ENCODE assay signal across 13 mouse cellular contexts in the genomic region with DNA sequence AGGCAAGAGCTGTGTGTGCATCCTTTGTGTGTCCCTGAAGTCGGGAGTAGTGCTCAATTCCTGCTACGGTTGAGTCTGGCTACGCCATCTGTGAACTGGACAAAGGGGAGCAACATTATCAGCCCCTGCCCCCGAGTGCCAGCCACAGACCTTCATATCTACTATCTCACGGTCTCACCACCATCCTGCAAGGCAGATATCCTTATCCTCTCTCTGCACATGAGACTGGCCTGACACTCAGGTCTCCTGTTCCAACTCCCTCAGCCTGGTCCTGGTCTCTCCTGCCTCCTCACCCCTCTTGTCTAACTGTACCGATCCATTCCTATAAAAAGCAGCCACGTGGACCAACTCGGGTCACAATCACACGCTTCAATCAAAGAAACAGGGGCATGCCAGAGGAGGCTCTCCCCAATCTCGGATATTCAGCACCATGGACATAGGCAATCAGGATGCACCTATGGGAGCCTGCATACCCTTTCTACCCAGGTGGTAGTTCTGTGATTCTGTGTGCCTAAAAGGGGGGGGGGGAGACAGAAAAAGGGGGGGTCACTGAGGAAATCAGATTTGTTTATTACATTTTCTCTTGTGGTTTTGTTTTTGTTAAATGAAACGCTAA.
A peak's percentile ranks its signal among the peaks of the same experiment; 100 is the strongest.
DNase-seq lines count a peak whose midpoint lies in the region; ATAC-seq and TF ChIP-seq lines count a peak whose summit lies in the region.
"Had no signal": no experiment of that assay in that cellular context is flagged by ENCODE, and none has a peak within 500 bp of the region (broad histone marks: within the 10 kb centered on the region; RNA-seq: fewer than 3 reads in every experiment).

No protein-coding gene starts in this region.

- peaks cover 21% of the 10 kb centered on the region for H3K27me3 ChIP-seq in midbrain, embryonic 13.5 days
- peaks cover 3% of the 10 kb centered on the region; the same call in 1 of the 2 replicates for H3K27me3 ChIP-seq in midbrain, postnatal 0 days (ENCODE audit: insufficient read depth, low read length)
- H3K27me3 ChIP-seq in neural tube, embryonic 13.5 days, result peaks cover 23% of the 10 kb centered on the region; the same call in 1 of the 2 replicates
- H3K27me3 ChIP-seq in forebrain, postnatal 0 days (ENCODE audit: insufficient read depth, low read length), result peaks cover 34% of the 10 kb centered on the region

- H3K4me1 ChIP-seq in midbrain, embryonic 13.5 days (replicated peaks), result peaks cover 58% of the 10 kb centered on the region
- H3K4me1 ChIP-seq in midbrain, postnatal 0 days (ENCODE audit: insufficient read depth, low read length), result peaks cover 3% of the 10 kb centered on the region; the same call in 1 of the 2 replicates
- peaks cover 68% of the 10 kb centered on the region for H3K4me1 ChIP-seq in neural tube, embryonic 13.5 days (replicated peaks)
- H3K4me1 ChIP-seq in forebrain, postnatal 0 days (ENCODE audit: insufficient read depth), result no peaks in the 10 kb centered on the region
- H3K4me1 ChIP-seq: lung, embryonic 15.5 days had no signal

- DNase-seq in adrenal gland, postnatal 14 days, result peak; percentile 10
- DNase-seq in adrenal gland, adult 2 months, result no peak
- no peak for DNase-seq in midbrain, postnatal 0 days (ENCODE audit: low spot score)
- peak; percentile 56 for DNase-seq in liver
- DNase-seq in gastrocnemius, postnatal 14 days, result no peak
- DNase-seq in forebrain, postnatal 0 days, result no peak
- DNase-seq: adrenal gland, postnatal 10 days; cerebellum, postnatal 25 days; heart, adult 11 months had no signal

- H3K27ac ChIP-seq in midbrain, embryonic 13.5 days, result peak overlapping the region; percentile 70
- H3K27ac ChIP-seq in midbrain, postnatal 0 days (ENCODE audit: low read depth, low read length), result no peak overlapping the region
- peak overlapping the region; percentile 72 for H3K27ac ChIP-seq in neural tube, embryonic 13.5 days (replicated peaks)
- no peak overlapping the region for H3K27ac ChIP-seq in forebrain, postnatal 0 days (ENCODE audit: low read depth, low read length)
- H3K27ac ChIP-seq: lung, embryonic 15.5 days had no signal

- no peak for TF ChIP-seq CTCF in midbrain, postnatal 0 days (IDR thresholded peaks at IDR 0.05)
- no peak for TF ChIP-seq CTCF in forebrain, postnatal 0 days (IDR thresholded peaks at IDR 0.05; ENCODE audit: low read depth)

- no peak overlapping the region for H3K4me2 ChIP-seq in midbrain, embryonic 13.5 days (replicated peaks)
- no peak overlapping the region for H3K4me2 ChIP-seq in midbrain, postnatal 0 days (ENCODE audit: low read depth, low read length, poor library complexity, severe bottlenecking)
- no peak overlapping the region for H3K4me2 ChIP-seq in neural tube, embryonic 13.5 days
- no peak overlapping the region for H3K4me2 ChIP-seq in forebrain, postnatal 0 days (ENCODE audit: low read depth)
- H3K4me2 ChIP-seq: lung, embryonic 15.5 days had no signal

- 52% methylated on average over 11 of the region's 11 CpGs for WGBS in midbrain, embryonic 13.5 days
- WGBS in midbrain, postnatal 0 days, result 41% methylated on average over 11 of the region's 11 CpGs
- 34% methylated on average over 11 of the region's 11 CpGs for WGBS in neural tube, embryonic 13.5 days
- 48% methylated on average over 11 of the region's 11 CpGs for WGBS in forebrain, postnatal 0 days

- no peak for ATAC-seq in midbrain, embryonic 13.5 days
- ATAC-seq in midbrain, postnatal 0 days (ENCODE audit: low FRiP score), result no peak
- ATAC-seq in neural tube, embryonic 13.5 days (ENCODE audit: low read depth), result no peak
- ATAC-seq in forebrain, postnatal 0 days, result no peak
- ATAC-seq: intestine, postnatal 0 days had no signal

- no peaks in the 10 kb centered on the region for H3K36me3 ChIP-seq in midbrain, embryonic 13.5 days
- no peaks in the 10 kb centered on the region for H3K36me3 ChIP-seq in midbrain, postnatal 0 days (ENCODE audit: insufficient read depth, low read length)
- no peaks in the 10 kb centered on the region for H3K36me3 ChIP-seq in neural tube, embryonic 13.5 days
- no peaks in the 10 kb centered on the region for H3K36me3 ChIP-seq in forebrain, postnatal 0 days (ENCODE audit: insufficient read depth)
- H3K36me3 ChIP-seq: lung, embryonic 15.5 days had no signal

- H3K9ac ChIP-seq in midbrain, embryonic 13.5 days (replicated peaks), result no peak overlapping the region
- H3K9ac ChIP-seq in midbrain, postnatal 0 days (replicated peaks; ENCODE audit: low read length, poor library complexity, severe bottlenecking), result no peak overlapping the region
- H3K9ac ChIP-seq in neural tube, embryonic 13.5 days, result 0 out of 2 replicates have a peak overlapping the region, but pooled peaks have one; percentile 14
- no peak overlapping the region for H3K9ac ChIP-seq in forebrain, postnatal 0 days
- H3K9ac ChIP-seq: lung, embryonic 15.5 days had no signal

- H3K4me3 ChIP-seq in midbrain, embryonic 13.5 days (replicated peaks), result no peak overlapping the region
- H3K4me3 ChIP-seq in midbrain, postnatal 0 days (ENCODE audit: low read depth, low read length), result no peak overlapping the region
- no peak overlapping the region for H3K4me3 ChIP-seq in neural tube, embryonic 13.5 days
- no peak overlapping the region for H3K4me3 ChIP-seq in forebrain, postnatal 0 days (ENCODE audit: low read depth, low read length)
- H3K4me3 ChIP-seq: lung, embryonic 15.5 days had no signal

- intact Hi-C loops in gastrocnemius, postnatal 14 days (cut with DNase I; ENCODE audit: low total_unique reads), result no loop called here

- H3K9me3 ChIP-seq in midbrain, embryonic 13.5 days, result no peaks in the 10 kb centered on the region
- no peaks in the 10 kb centered on the region for H3K9me3 ChIP-seq in midbrain, postnatal 0 days (ENCODE audit: low read length)
- no peaks in the 10 kb centered on the region for H3K9me3 ChIP-seq in neural tube, embryonic 13.5 days
- no peaks in the 10 kb centered on the region for H3K9me3 ChIP-seq in forebrain, postnatal 0 days (ENCODE audit: low read length)
- H3K9me3 ChIP-seq: lung, embryonic 15.5 days had no signal

Comparison
In these comparisons a context has a peak if more than half of its experiments do, and no peak if none do; other contexts are left out.
1. DNase-seq: peak in adrenal gland, postnatal 14 days (single experiment) and liver (single experiment); none in adrenal gland, adult 2 months (single experiment), midbrain, postnatal 0 days (single experiment), gastrocnemius, postnatal 14 days (single experiment) and forebrain, postnatal 0 days (single experiment).
2. H3K27ac ChIP-seq: peak in midbrain, embryonic 13.5 days (single experiment) and neural tube, embryonic 13.5 days (single experiment); none in midbrain, postnatal 0 days (single experiment) and forebrain, postnatal 0 days (single experiment).